Comparison of ENCODE assay signal across 8 mouse cellular contexts in the genomic region with DNA sequence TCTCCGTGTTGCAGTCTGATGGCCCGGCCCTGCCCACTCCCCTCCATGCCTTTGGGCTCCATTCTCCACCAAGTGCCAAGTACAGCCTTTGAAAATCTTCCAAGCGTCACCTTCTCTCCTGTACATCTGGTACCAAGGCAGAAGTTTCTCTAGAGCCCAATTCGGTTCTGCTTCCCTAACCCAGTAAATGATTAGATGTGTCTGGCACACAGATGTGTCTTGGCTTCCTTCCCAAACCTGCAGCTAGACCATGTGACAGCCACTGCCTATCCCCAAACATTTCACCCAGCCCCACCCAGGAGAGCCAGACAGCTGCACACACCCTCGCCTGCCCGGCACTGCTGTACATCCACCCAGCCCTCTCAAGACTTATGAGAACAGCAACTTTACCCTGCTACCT. TPM values are rescaled to one million over a fixed set of nuclear protein-coding genes. Genes with fewer than 3 reads are reported as not detected.
DNase-seq lines count a peak whose midpoint lies in the region; ATAC-seq lines count a peak whose summit lies in the region.

No protein-coding gene starts in this region.

- H3K4me3 ChIP-seq in hindbrain, embryonic 15.5 days, result no peak overlapping the region
- H3K4me3 ChIP-seq in hindbrain, embryonic 11.5 days (ENCODE audit: low read depth, low read length), result no peak overlapping the region
- no peak overlapping the region for H3K4me3 ChIP-seq in limb, embryonic 12.5 days (replicated peaks)

- H3K9me3 ChIP-seq in hindbrain, embryonic 15.5 days, result no peaks in the 10 kb centered on the region
- H3K9me3 ChIP-seq in hindbrain, embryonic 11.5 days (ENCODE audit: control insufficient read depth, low read length), result no peaks in the 10 kb centered on the region
- no peaks in the 10 kb centered on the region for H3K9me3 ChIP-seq in limb, embryonic 12.5 days

- intact Hi-C loops in left cerebral cortex, postnatal 4 days (cut with DNase I), result no loop called here

- DNase-seq in hindbrain, embryonic 11.5 days (ENCODE audit: low spot score), result no peak
- peak; percentile 50 for DNase-seq in ES-CJ7 (ENCODE audit: low read depth, low spot score)
- DNase-seq in embryo, embryonic 9.5 days (ENCODE audit: extremely low spot score), result no peak
- no peak for DNase-seq in layer of hippocampus, adult 8-10 months (ENCODE audit: low spot score in 2 of 2)
- DNase-seq in left cerebral cortex, postnatal 4 days, result no peak

- no peak overlapping the region for H3K4me2 ChIP-seq in hindbrain, embryonic 15.5 days
- no peak overlapping the region for H3K4me2 ChIP-seq in hindbrain, embryonic 11.5 days (replicated peaks; ENCODE audit: low read depth, low read length)
- H3K4me2 ChIP-seq in limb, embryonic 12.5 days, result no peak overlapping the region

- peak; percentile 34; the same call in 1 of the 2 replicates for ATAC-seq in hindbrain, embryonic 15.5 days (ENCODE audit: low FRiP score, low read depth)
- no peak for ATAC-seq in hindbrain, embryonic 11.5 days (ENCODE audit: low FRiP score)
- ATAC-seq in erythroid progenitor cell, adult 5-6 weeks (replicated peaks; ENCODE audit: low FRiP score, poor library complexity, severe bottlenecking), result peak; percentile 88
- peak; percentile 40; the same call in 1 of the 2 replicates for ATAC-seq in limb, embryonic 12.5 days (ENCODE audit: insufficient number of reproducible peaks, insufficient read depth, low FRiP score, low TSS enrichment, low read depth)

- H3K9ac ChIP-seq in hindbrain, embryonic 15.5 days, result no peak overlapping the region
- H3K9ac ChIP-seq in hindbrain, embryonic 11.5 days (ENCODE audit: low read depth, low read length), result no peak overlapping the region
- no peak overlapping the region for H3K9ac ChIP-seq in limb, embryonic 12.5 days (replicated peaks)

- no peaks in the 10 kb centered on the region for H3K36me3 ChIP-seq in hindbrain, embryonic 15.5 days
- no peaks in the 10 kb centered on the region for H3K36me3 ChIP-seq in hindbrain, embryonic 11.5 days (ENCODE audit: control insufficient read depth, insufficient read depth, low read length)
- H3K36me3 ChIP-seq in limb, embryonic 12.5 days, result no peaks in the 10 kb centered on the region

- H3K27ac ChIP-seq in hindbrain, embryonic 15.5 days (replicated peaks), result no peak overlapping the region
- H3K27ac ChIP-seq in hindbrain, embryonic 11.5 days (ENCODE audit: low read depth, low read length), result no peak overlapping the region
- peak overlapping the region; percentile 69 for H3K27ac ChIP-seq in limb, embryonic 12.5 days

- H3K27me3 ChIP-seq in hindbrain, embryonic 15.5 days, result no peaks in the 10 kb centered on the region
- no peaks in the 10 kb centered on the region for H3K27me3 ChIP-seq in hindbrain, embryonic 11.5 days (ENCODE audit: control insufficient read depth, insufficient read depth, low read length)
- H3K27me3 ChIP-seq in limb, embryonic 12.5 days, result no peaks in the 10 kb centered on the region

- 51% methylated on average over 6 of the region's 6 CpGs for WGBS in hindbrain, embryonic 15.5 days
- 77% methylated on average over 6 of the region's 6 CpGs for WGBS in hindbrain, embryonic 11.5 days
- WGBS in limb, embryonic 12.5 days, result 42% methylated on average over 6 of the region's 6 CpGs

- H3K4me1 ChIP-seq in hindbrain, embryonic 15.5 days (replicated peaks), result 0 out of 2 replicates have a peak, but pooled peaks cover 3% of the 10 kb centered on the region
- H3K4me1 ChIP-seq in hindbrain, embryonic 11.5 days (replicated peaks; ENCODE audit: control insufficient read depth, insufficient read depth, low read length), result no peaks in the 10 kb centered on the region
- H3K4me1 ChIP-seq in limb, embryonic 12.5 days (replicated peaks), result peaks cover 23% of the 10 kb centered on the region

RNA-seq across cellular contexts. Expression of a gene that starts 8.0 kb away (rescaled TPM):
- 1.2 and 1.4 TPM in 2 replicates for polyA plus RNA-seq in hindbrain, embryonic 15.5 days (2015; fragmentation: Nextera tagmentation; extraction: Ambion mirVana)
- 0.73 and 1.2 TPM in 2 replicates for polyA plus RNA-seq in hindbrain, embryonic 11.5 days (2014; fragmentation: Nextera tagmentation; extraction: Ambion mirVana)
- total RNA-seq in erythroid progenitor cell, adult 5-6 weeks (2015; ENCODE audit: low replicate concordance), result not detected in 2 replicates
- total RNA-seq in erythroid progenitor cell, adult 5-6 weeks (2017; ENCODE audit: low replicate concordance), result not detected in 2 replicates
- 2.5 and 3.7 TPM in 2 replicates for polyA plus RNA-seq in limb, embryonic 12.5 days (2016; fragmentation: Nextera tagmentation; extraction: Ambion mirVana)
- total RNA-seq in layer of hippocampus, adult 8-10 months (2022), result 1 to 10 TPM; 1.3 to 2.5 (median 2.0) TPM
- total RNA-seq in left cerebral cortex, postnatal 4 days (2021), result 1 to 10 TPM; 1.1 to 1.2 TPM

RNA-seq across cellular contexts. Expression of a gene that starts 8.1 kb away (rescaled TPM):
- 25.8 and 29.8 TPM in 2 replicates for polyA plus RNA-seq in hindbrain, embryonic 15.5 days (2015; fragmentation: Nextera tagmentation; extraction: Ambion mirVana)
- 6.6 and 6.9 TPM in 2 replicates for polyA plus RNA-seq in hindbrain, embryonic 11.5 days (2014; fragmentation: Nextera tagmentation; extraction: Ambion mirVana)
- total RNA-seq in erythroid progenitor cell, adult 5-6 weeks (2015; ENCODE audit: low replicate concordance), result not detected in 2 replicates
- total RNA-seq in erythroid progenitor cell, adult 5-6 weeks (2017; ENCODE audit: low replicate concordance), result 2.1 TPM in 1 of 2 replicates, not detected in the other
- polyA plus RNA-seq in limb, embryonic 12.5 days (2016; fragmentation: Nextera tagmentation; extraction: Ambion mirVana), result 28.0 and 29.5 TPM in 2 replicates
- total RNA-seq in layer of hippocampus, adult 8-10 months (2022), result 10 to 100 TPM; 15.0 to 18.9 (median 15.7) TPM
- 10 to 100 TPM; 15.1 to 16.0 TPM for total RNA-seq in left cerebral cortex, postnatal 4 days (2021)

RNA-seq across cellular contexts. Expression of a gene that starts 23.0 kb away (rescaled TPM):
- polyA plus RNA-seq in hindbrain, embryonic 15.5 days (2015; fragmentation: Nextera tagmentation; extraction: Ambion mirVana), result 74.2 and 79.6 TPM in 2 replicates
- polyA plus RNA-seq in hindbrain, embryonic 11.5 days (2014; fragmentation: Nextera tagmentation; extraction: Ambion mirVana), result 42.5 and 43.7 TPM in 2 replicates
- total RNA-seq in erythroid progenitor cell, adult 5-6 weeks (2015; ENCODE audit: low replicate concordance), result 8.6 and 10.5 TPM in 2 replicates
- 2.1 and 14.6 TPM in 2 replicates for total RNA-seq in erythroid progenitor cell, adult 5-6 weeks (2017; ENCODE audit: low replicate concordance)
- polyA plus RNA-seq in limb, embryonic 12.5 days (2016; fragmentation: Nextera tagmentation; extraction: Ambion mirVana), result 41.5 and 42.6 TPM in 2 replicates
- 10 to 100 TPM; 52.4 to 58.6 (median 55.4) TPM for total RNA-seq in layer of hippocampus, adult 8-10 months (2022)
- 10 to 100 TPM; 41.4 to 47.5 TPM for total RNA-seq in left cerebral cortex, postnatal 4 days (2021)

RNA-seq across cellular contexts. Expression of a gene that starts 30.0 kb away (rescaled TPM):
- polyA plus RNA-seq in hindbrain, embryonic 15.5 days (2015; fragmentation: Nextera tagmentation; extraction: Ambion mirVana), result 95.1 and 101 TPM in 2 replicates
- polyA plus RNA-seq in hindbrain, embryonic 11.5 days (2014; fragmentation: Nextera tagmentation; extraction: Ambion mirVana), result 108 and 110 TPM in 2 replicates
- 15.1 and 21.3 TPM in 2 replicates for total RNA-seq in erythroid progenitor cell, adult 5-6 weeks (2015; ENCODE audit: low replicate concordance)
- 1.9 and 9.8 TPM in 2 replicates for total RNA-seq in erythroid progenitor cell, adult 5-6 weeks (2017; ENCODE audit: low replicate concordance)
- 93.9 and 100 TPM in 2 replicates for polyA plus RNA-seq in limb, embryonic 12.5 days (2016; fragmentation: Nextera tagmentation; extraction: Ambion mirVana)
- 10 to 100 TPM; 32.5 to 42.6 (median 34.8) TPM for total RNA-seq in layer of hippocampus, adult 8-10 months (2022)
- 10 to 100 TPM; 25.8 to 27.1 TPM for total RNA-seq in left cerebral cortex, postnatal 4 days (2021)

RNA-seq across cellular contexts. Expression of a gene that starts 39.2 kb away (rescaled TPM):
- 105 TPM in 2 replicates for polyA plus RNA-seq in hindbrain, embryonic 15.5 days (2015; fragmentation: Nextera tagmentation; extraction: Ambion mirVana)
- 154 and 156 TPM in 2 replicates for polyA plus RNA-seq in hindbrain, embryonic 11.5 days (2014; fragmentation: Nextera tagmentation; extraction: Ambion mirVana)
- total RNA-seq in erythroid progenitor cell, adult 5-6 weeks (2015; ENCODE audit: low replicate concordance), result 15.9 and 23.1 TPM in 2 replicates
- total RNA-seq in erythroid progenitor cell, adult 5-6 weeks (2017; ENCODE audit: low replicate concordance), result 12.3 and 14.8 TPM in 2 replicates
- polyA plus RNA-seq in limb, embryonic 12.5 days (2016; fragmentation: Nextera tagmentation; extraction: Ambion mirVana), result 145 and 149 TPM in 2 replicates
- 10 to 100 TPM; 31.8 to 48.9 (median 42.3) TPM for total RNA-seq in layer of hippocampus, adult 8-10 months (2022)
- total RNA-seq in left cerebral cortex, postnatal 4 days (2021), result 10 to 100 TPM; 60.2 to 60.4 TPM

Comparison
In these comparisons a context has a peak if more than half of its experiments do, and no peak if none do; other contexts are left out.
1. RNA of a gene that starts 8.1 kb away (total RNA-seq): 15.0 to 18.9 TPM in layer of hippocampus, adult 8-10 months and 15.1 to 16.0 TPM in left cerebral cortex, postnatal 4 days; 2.1 TPM in erythroid progenitor cell, adult 5-6 weeks; every median in the first group is over 4 times any median in the second.